Mouse (Mus musculus): ENCODE results near the gene Szt2.

DNA sequence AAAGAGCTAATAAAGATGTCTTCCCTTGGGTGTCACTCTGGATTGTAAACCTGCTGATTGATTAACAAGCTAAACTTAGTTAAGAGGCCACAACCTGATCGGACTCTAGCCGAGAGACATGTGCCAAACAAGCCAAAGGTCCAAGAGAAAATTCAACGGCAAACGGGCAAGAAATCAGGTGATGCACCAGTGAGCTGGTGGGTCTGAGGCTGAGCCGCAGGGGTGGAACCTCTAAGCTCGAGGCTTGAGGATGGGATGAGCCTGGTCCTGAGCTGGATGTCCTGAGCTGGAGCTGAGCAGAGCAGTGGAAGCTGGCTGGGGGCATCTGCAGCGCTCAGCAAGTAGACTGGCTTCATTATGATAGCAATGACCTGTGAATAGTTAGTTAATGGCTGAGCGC is 51.6 kb downstream of the Szt2 start:
- TF ChIP-seq CTCF (IDR thresholded peaks at IDR 0.05; ENCODE audit: low read depth, low read length) (no peak), POLR2AphosphoS5 (IDR thresholded peaks at IDR 0.05; ENCODE audit: insufficient replicate concordance, low read depth, low read length) (no peak)

Data from G1E (cell line).